Mouse (Mus musculus): ENCODE measurements around the gene Gm2a. TPM values are rescaled to one million over a fixed set of nuclear protein-coding genes. Genes with fewer than 3 reads are reported as not detected.

The Gm2a gene
- polyA plus RNA-seq, 1 experiment from 2014 or later: 26.5 TPM

- Histone ChIP-seq H3K4me3 (replicated peaks; ENCODE audit: low read length) (no peak overlapping the region), H3K36me3 (ENCODE audit: control insufficient read depth, insufficient read depth, low read length) (no peaks in the 10 kb centered on the region), H3K27me3 (ENCODE audit: control insufficient read depth, insufficient read depth, low read length) (no peaks in the 10 kb centered on the region), H3K9me3 (replicated peaks; ENCODE audit: control insufficient read depth, low read length) (no peaks in the 10 kb centered on the region), H3K9ac (ENCODE audit: low read length) (no peak overlapping the region), H3K4me2 (ENCODE audit: low read depth, low read length) (0 out of 2 replicates have a peak overlapping the region, but pooled peaks have one; percentile 16), H3K27ac (ENCODE audit: low read length) (no peak overlapping the region), H3K4me1 (ENCODE audit: control insufficient read depth, insufficient read depth, low read length) (no peaks in the 10 kb centered on the region)
- ATAC-seq (ENCODE audit: insufficient read depth, low FRiP score): no peak
- WGBS: 63% methylated on average over 10 of the region's 10 CpGs
Measured at GRCm38 (mm10) chr11:55073191-55073590, 24.7 kb upstream of the Gm2a start.

- Histone ChIP-seq H3K9ac (ENCODE audit: low read length) (no peak overlapping the region), H3K27ac (ENCODE audit: low read length) (no peak overlapping the region), H3K9me3 (replicated peaks; ENCODE audit: control insufficient read depth, low read length) (no peaks in the 10 kb centered on the region), H3K4me3 (replicated peaks; ENCODE audit: low read length) (no peak overlapping the region), H3K36me3 (ENCODE audit: control insufficient read depth, insufficient read depth, low read length) (no peaks in the 10 kb centered on the region), H3K27me3 (ENCODE audit: control insufficient read depth, insufficient read depth, low read length) (no peaks in the 10 kb centered on the region), H3K4me1 (ENCODE audit: control insufficient read depth, insufficient read depth, low read length) (no peaks in the 10 kb centered on the region), H3K4me2 (ENCODE audit: low read depth, low read length) (no peak overlapping the region)
- WGBS: 43% methylated on average over 2 of the region's 2 CpGs
- no peak for ATAC-seq (ENCODE audit: insufficient read depth, low FRiP score)
Measured at GRCm38 (mm10) chr11:55075602-55076001, 22.3 kb upstream of the Gm2a start.

GRCm38 (mm10) chr11:55076234-55076633 lies 21.7 kb upstream of the Gm2a start:
- Histone ChIP-seq H3K9me3 (replicated peaks; ENCODE audit: control insufficient read depth, low read length) (no peaks in the 10 kb centered on the region), H3K36me3 (ENCODE audit: control insufficient read depth, insufficient read depth, low read length) (no peaks in the 10 kb centered on the region), H3K27ac (ENCODE audit: low read length) (no peak overlapping the region), H3K9ac (ENCODE audit: low read length) (no peak overlapping the region), H3K4me3 (replicated peaks; ENCODE audit: low read length) (no peak overlapping the region), H3K4me1 (ENCODE audit: control insufficient read depth, insufficient read depth, low read length) (no peaks in the 10 kb centered on the region), H3K27me3 (ENCODE audit: control insufficient read depth, insufficient read depth, low read length) (no peaks in the 10 kb centered on the region), H3K4me2 (ENCODE audit: low read depth, low read length) (no peak overlapping the region)
- WGBS: 88% methylated on average over 5 of the region's 5 CpGs
- ATAC-seq (ENCODE audit: insufficient read depth, low FRiP score): no peak

- Histone ChIP-seq H3K4me3 (replicated peaks; ENCODE audit: low read length) (peak within 1 kb of the TSS; percentile 54), H3K4me2 (ENCODE audit: low read depth, low read length) (peak within 1 kb of the TSS; percentile 96), H3K9me3 (replicated peaks; ENCODE audit: control insufficient read depth, low read length) (no peaks in the 10 kb centered on the region), H3K36me3 (ENCODE audit: control insufficient read depth, insufficient read depth, low read length) (no peaks in the 10 kb centered on the region), H3K9ac (ENCODE audit: low read length) (peak within 1 kb of the TSS; percentile 70), H3K27me3 (ENCODE audit: control insufficient read depth, insufficient read depth, low read length) (no peaks in the 10 kb centered on the region), H3K4me1 (ENCODE audit: control insufficient read depth, insufficient read depth, low read length) (no peaks in the 10 kb centered on the region), H3K27ac (ENCODE audit: low read length) (peak within 1 kb of the TSS; percentile 21; the same call in 1 of the 2 replicates)
- ATAC-seq (ENCODE audit: insufficient read depth, low FRiP score): peak; percentile 73
- under 1% methylated on average over 50 of the region's 50 CpGs for WGBS
Measured at GRCm38 (mm10) chr11:55077331-55078231, 20.3 kb upstream of the Gm2a start, which contains the start of gene Ccdc69. Gene Ccdc69 (minus strand): TSS chr11:55078131.

- Histone ChIP-seq H3K36me3 (ENCODE audit: control insufficient read depth, insufficient read depth, low read length) (no peaks in the 10 kb centered on the region), H3K4me3 (replicated peaks; ENCODE audit: low read length) (no peak overlapping the region), H3K27ac (ENCODE audit: low read length) (no peak overlapping the region), H3K9me3 (replicated peaks; ENCODE audit: control insufficient read depth, low read length) (no peaks in the 10 kb centered on the region), H3K4me2 (ENCODE audit: low read depth, low read length) (0 out of 2 replicates have a peak overlapping the region, but pooled peaks have one; percentile 96), H3K27me3 (ENCODE audit: control insufficient read depth, insufficient read depth, low read length) (no peaks in the 10 kb centered on the region), H3K9ac (ENCODE audit: low read length) (no peak overlapping the region), H3K4me1 (ENCODE audit: control insufficient read depth, insufficient read depth, low read length) (no peaks in the 10 kb centered on the region)
- ATAC-seq (ENCODE audit: insufficient read depth, low FRiP score): no peak
- 62% methylated on average over 3 of the region's 3 CpGs for WGBS
Measured at GRCm38 (mm10) chr11:55078502-55078901, 19.4 kb upstream of the Gm2a start.

GRCm38 (mm10) chr11:55079180-55079579 lies 18.7 kb upstream of the Gm2a start:
- no peaks in the 10 kb centered on the region for H3K4me1 ChIP-seq (ENCODE audit: control insufficient read depth, insufficient read depth, low read length)
- 89% methylated on average over 4 of the region's 4 CpGs for WGBS
- no peak overlapping the region for H3K27ac ChIP-seq (ENCODE audit: low read length)
- no peaks in the 10 kb centered on the region for H3K9me3 ChIP-seq (replicated peaks; ENCODE audit: control insufficient read depth, low read length)
- no peak overlapping the region for H3K4me2 ChIP-seq (ENCODE audit: low read depth, low read length)
- no peaks in the 10 kb centered on the region for H3K27me3 ChIP-seq (ENCODE audit: control insufficient read depth, insufficient read depth, low read length)
- H3K36me3 ChIP-seq (ENCODE audit: control insufficient read depth, insufficient read depth, low read length): no peaks in the 10 kb centered on the region
- ATAC-seq (ENCODE audit: insufficient read depth, low FRiP score): no peak
- H3K9ac ChIP-seq (ENCODE audit: low read length): no peak overlapping the region
- H3K4me3 ChIP-seq (replicated peaks; ENCODE audit: low read length): no peak overlapping the region

GRCm38 (mm10) chr11:55081206-55081605 lies 16.7 kb upstream of the Gm2a start:
- no peak overlapping the region for H3K4me2 ChIP-seq (ENCODE audit: low read depth, low read length)
- H3K27ac ChIP-seq (ENCODE audit: low read length): no peak overlapping the region
- H3K9me3 ChIP-seq (replicated peaks; ENCODE audit: control insufficient read depth, low read length): no peaks in the 10 kb centered on the region
- no peak for ATAC-seq (ENCODE audit: insufficient read depth, low FRiP score)
- H3K4me1 ChIP-seq (ENCODE audit: control insufficient read depth, insufficient read depth, low read length): no peaks in the 10 kb centered on the region
- no peak overlapping the region for H3K9ac ChIP-seq (ENCODE audit: low read length)
- H3K4me3 ChIP-seq (replicated peaks; ENCODE audit: low read length): no peak overlapping the region
- WGBS: 90% methylated on average over 9 of the region's 9 CpGs
- H3K36me3 ChIP-seq (ENCODE audit: control insufficient read depth, insufficient read depth, low read length): no peaks in the 10 kb centered on the region
- H3K27me3 ChIP-seq (ENCODE audit: control insufficient read depth, insufficient read depth, low read length): no peaks in the 10 kb centered on the region

- H3K27ac ChIP-seq (ENCODE audit: low read length): no peak overlapping the region
- no peak overlapping the region for H3K4me2 ChIP-seq (ENCODE audit: low read depth, low read length)
- no peak overlapping the region for H3K9ac ChIP-seq (ENCODE audit: low read length)
- ATAC-seq (ENCODE audit: insufficient read depth, low FRiP score): no peak
- no peaks in the 10 kb centered on the region for H3K4me1 ChIP-seq (ENCODE audit: control insufficient read depth, insufficient read depth, low read length)
- no peak overlapping the region for H3K4me3 ChIP-seq (replicated peaks; ENCODE audit: low read length)
- no peaks in the 10 kb centered on the region for H3K9me3 ChIP-seq (replicated peaks; ENCODE audit: control insufficient read depth, low read length)
- no peaks in the 10 kb centered on the region for H3K36me3 ChIP-seq (ENCODE audit: control insufficient read depth, insufficient read depth, low read length)
- 64% methylated on average over 4 of the region's 4 CpGs for WGBS
- H3K27me3 ChIP-seq (ENCODE audit: control insufficient read depth, insufficient read depth, low read length): no peaks in the 10 kb centered on the region
Measured at GRCm38 (mm10) chr11:55084629-55085028, 13.3 kb upstream of the Gm2a start.

- Histone ChIP-seq H3K9ac (ENCODE audit: low read length) (no peak overlapping the region), H3K4me3 (replicated peaks; ENCODE audit: low read length) (no peak overlapping the region), H3K27me3 (ENCODE audit: control insufficient read depth, insufficient read depth, low read length) (no peaks in the 10 kb centered on the region), H3K9me3 (replicated peaks; ENCODE audit: control insufficient read depth, low read length) (no peaks in the 10 kb centered on the region), H3K4me2 (ENCODE audit: low read depth, low read length) (no peak overlapping the region), H3K36me3 (ENCODE audit: control insufficient read depth, insufficient read depth, low read length) (no peaks in the 10 kb centered on the region), H3K27ac (ENCODE audit: low read length) (no peak overlapping the region), H3K4me1 (ENCODE audit: control insufficient read depth, insufficient read depth, low read length) (no peaks in the 10 kb centered on the region)
- WGBS: 39% methylated on average over 5 of the region's 5 CpGs
- ATAC-seq (ENCODE audit: insufficient read depth, low FRiP score): peak; percentile 40; the same call in 1 of the 2 replicates
Measured at GRCm38 (mm10) chr11:55085396-55085795, 12.5 kb upstream of the Gm2a start.
